Comparison of ENCODE assay signal across 17 mouse cellular contexts in the genomic region with DNA sequence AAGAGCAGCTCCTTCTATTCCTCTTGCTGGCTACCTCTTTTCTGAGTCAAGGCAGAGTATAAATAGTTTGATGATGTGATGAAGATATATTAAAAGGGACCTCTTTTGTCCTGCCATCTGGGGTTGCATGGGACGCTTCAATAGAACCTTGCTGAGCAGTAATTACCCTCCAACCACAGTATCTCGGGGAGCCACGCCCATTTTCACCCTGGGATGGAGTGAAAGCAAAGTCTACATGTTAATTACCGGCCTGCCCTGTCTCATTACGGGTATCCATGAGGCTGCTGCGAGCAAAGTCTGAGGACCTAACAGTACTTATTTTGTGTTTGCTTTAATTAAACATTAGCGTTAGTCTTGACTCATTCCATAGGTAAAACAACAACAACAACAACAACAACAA. TPM values are rescaled to one million over a fixed set of nuclear protein-coding genes. Genes with fewer than 3 reads are reported as not detected.
DNase-seq lines count a peak whose midpoint lies in the region; ATAC-seq and TF ChIP-seq lines count a peak whose summit lies in the region.
"Had no signal": no experiment of that assay in that cellular context is flagged by ENCODE, and none has a peak within 500 bp of the region (broad histone marks: within the 10 kb centered on the region; RNA-seq: fewer than 3 reads in every experiment).

No protein-coding gene starts in this region.

- no peaks in the 10 kb centered on the region for H3K9me3 ChIP-seq in hindbrain, embryonic 10.5 days
- no peaks in the 10 kb centered on the region for H3K9me3 ChIP-seq in hindbrain, postnatal 0 days (ENCODE audit: low read length)
- no peaks in the 10 kb centered on the region for H3K9me3 ChIP-seq in intestine, postnatal 0 days (ENCODE audit: control insufficient read depth)
- no peaks in the 10 kb centered on the region; the same call in 1 of the 2 replicates for H3K9me3 ChIP-seq in heart, embryonic 12.5 days (replicated peaks)
- no peaks in the 10 kb centered on the region for H3K9me3 ChIP-seq in midbrain, embryonic 10.5 days (replicated peaks)
- H3K9me3 ChIP-seq: embryonic facial prominence, embryonic 13.5 days; limb, embryonic 12.5 days; liver, embryonic 15.5 days; neural tube, embryonic 13.5 days had no signal

- no peaks in the 10 kb centered on the region for H3K36me3 ChIP-seq in hindbrain, embryonic 10.5 days
- no peaks in the 10 kb centered on the region for H3K36me3 ChIP-seq in hindbrain, postnatal 0 days (ENCODE audit: insufficient read depth, low read length)
- no peaks in the 10 kb centered on the region for H3K36me3 ChIP-seq in intestine, postnatal 0 days (ENCODE audit: control insufficient read depth, insufficient read depth)
- H3K36me3 ChIP-seq in heart, embryonic 12.5 days = no peaks in the 10 kb centered on the region
- no peaks in the 10 kb centered on the region for H3K36me3 ChIP-seq in midbrain, embryonic 10.5 days
- H3K36me3 ChIP-seq: embryonic facial prominence, embryonic 13.5 days; limb, embryonic 12.5 days; liver, embryonic 15.5 days; neural tube, embryonic 13.5 days had no signal

- peaks cover 61% of the 10 kb centered on the region for H3K4me1 ChIP-seq in hindbrain, embryonic 10.5 days (replicated peaks)
- peaks cover 14% of the 10 kb centered on the region; the same call in 1 of the 2 replicates for H3K4me1 ChIP-seq in hindbrain, postnatal 0 days (ENCODE audit: insufficient read depth, low read length)
- H3K4me1 ChIP-seq in intestine, postnatal 0 days (replicated peaks; ENCODE audit: control insufficient read depth, insufficient read depth, low read length) = no peaks in the 10 kb centered on the region
- H3K4me1 ChIP-seq in heart, embryonic 12.5 days (replicated peaks) = no peaks in the 10 kb centered on the region
- peaks cover 38% of the 10 kb centered on the region for H3K4me1 ChIP-seq in midbrain, embryonic 10.5 days
- H3K4me1 ChIP-seq: embryonic facial prominence, embryonic 13.5 days; limb, embryonic 12.5 days; liver, embryonic 15.5 days had no signal

- no peak for TF ChIP-seq POLR2A in brain, embryonic 14.5 days (IDR thresholded peaks at IDR 0.05; ENCODE audit: borderline replicate concordance, extremely low read depth, insufficient read depth, insufficient read length, poor library complexity, severe bottlenecking)

- no peak for DNase-seq in hindbrain, embryonic 10.5 days (ENCODE audit: low spot score)
- no peak for DNase-seq in hindbrain, postnatal 0 days (ENCODE audit: low spot score)
- peak; percentile 85 for DNase-seq in brain, embryonic 14.5 days (ENCODE audit: low read depth)
- peak; percentile 62 for DNase-seq in kidney, postnatal 14 days
- DNase-seq in midbrain, embryonic 10.5 days (ENCODE audit: low spot score) = no peak
- DNase-seq: adrenal gland, adult 8-10 months; B cell, adult 2 months; cerebellum, adult 9-10 months; heart, postnatal 14 days had no signal

- no peak overlapping the region for H3K9ac ChIP-seq in hindbrain, postnatal 0 days (replicated peaks; ENCODE audit: low read length)
- H3K9ac ChIP-seq in intestine, postnatal 0 days (ENCODE audit: low read depth, low read length) = no peak overlapping the region
- no peak overlapping the region for H3K9ac ChIP-seq in heart, embryonic 12.5 days
- H3K9ac ChIP-seq: embryonic facial prominence, embryonic 13.5 days; limb, embryonic 12.5 days; liver, embryonic 15.5 days; neural tube, embryonic 13.5 days had no signal

- peak overlapping the region; percentile 56; the same call in 1 of the 2 replicates for H3K27ac ChIP-seq in hindbrain, embryonic 10.5 days
- no peak overlapping the region for H3K27ac ChIP-seq in hindbrain, postnatal 0 days
- H3K27ac ChIP-seq in intestine, postnatal 0 days (ENCODE audit: low read depth, low read length) = no peak overlapping the region
- no peak overlapping the region for H3K27ac ChIP-seq in heart, embryonic 12.5 days (ENCODE audit: poor library complexity, severe bottlenecking)
- no peak overlapping the region for H3K27ac ChIP-seq in midbrain, embryonic 10.5 days (replicated peaks)
- H3K27ac ChIP-seq: embryonic facial prominence, embryonic 13.5 days; limb, embryonic 12.5 days; liver, embryonic 15.5 days; neural tube, embryonic 13.5 days had no signal

- WGBS in hindbrain, embryonic 10.5 days = 18% methylated on average over 7 of the region's 7 CpGs
- 17% methylated on average over 7 of the region's 7 CpGs for WGBS in hindbrain, postnatal 0 days
- WGBS in intestine, postnatal 0 days = 11% methylated on average over 7 of the region's 7 CpGs
- 48% methylated on average over 7 of the region's 7 CpGs for WGBS in heart, embryonic 12.5 days
- 14% methylated on average over 7 of the region's 7 CpGs for WGBS in midbrain, embryonic 10.5 days

- H3K27me3 ChIP-seq in hindbrain, embryonic 10.5 days (ENCODE audit: insufficient read depth, poor library complexity, severe bottlenecking) = peaks cover 59% of the 10 kb centered on the region
- no peaks in the 10 kb centered on the region for H3K27me3 ChIP-seq in hindbrain, postnatal 0 days (ENCODE audit: insufficient read depth, low read length)
- H3K27me3 ChIP-seq in intestine, postnatal 0 days (replicated peaks; ENCODE audit: control insufficient read depth, insufficient read depth, low read length) = 0 out of 2 replicates have a peak, but pooled peaks cover 3% of the 10 kb centered on the region
- peaks cover 49% of the 10 kb centered on the region for H3K27me3 ChIP-seq in heart, embryonic 12.5 days (replicated peaks)
- peaks cover 41% of the 10 kb centered on the region for H3K27me3 ChIP-seq in midbrain, embryonic 10.5 days (ENCODE audit: low read depth, poor library complexity, severe bottlenecking)

- no peak overlapping the region for H3K4me3 ChIP-seq in hindbrain, embryonic 10.5 days
- H3K4me3 ChIP-seq in hindbrain, postnatal 0 days (ENCODE audit: low read length) = no peak overlapping the region
- H3K4me3 ChIP-seq in intestine, postnatal 0 days (ENCODE audit: low read depth, low read length) = no peak overlapping the region
- no peak overlapping the region for H3K4me3 ChIP-seq in heart, embryonic 12.5 days
- no peak overlapping the region for H3K4me3 ChIP-seq in midbrain, embryonic 10.5 days
- H3K4me3 ChIP-seq: embryonic facial prominence, embryonic 13.5 days; limb, embryonic 12.5 days; liver, embryonic 15.5 days; neural tube, embryonic 13.5 days had no signal

- H3K4me2 ChIP-seq in hindbrain, postnatal 0 days (ENCODE audit: low read depth, low read length) = no peak overlapping the region
- H3K4me2 ChIP-seq in intestine, postnatal 0 days (replicated peaks; ENCODE audit: low read depth) = no peak overlapping the region
- H3K4me2 ChIP-seq in heart, embryonic 12.5 days = no peak overlapping the region
- H3K4me2 ChIP-seq: embryonic facial prominence, embryonic 13.5 days; limb, embryonic 12.5 days; liver, embryonic 15.5 days; neural tube, embryonic 13.5 days had no signal

- no peak for ATAC-seq in hindbrain, postnatal 0 days
- peak; percentile 61 for ATAC-seq in intestine, postnatal 0 days
- no peak for ATAC-seq in frontal cortex, adult (ENCODE audit: low TSS enrichment)
- no peak for ATAC-seq in heart, embryonic 12.5 days (ENCODE audit: insufficient number of reproducible peaks, low FRiP score)
- ATAC-seq: midbrain, embryonic 16.5 days had no signal

- TF ChIP-seq CTCF in hindbrain, postnatal 0 days (IDR thresholded peaks at IDR 0.05; ENCODE audit: low read depth) = no peak
- no peak for TF ChIP-seq CTCF in brain, embryonic 14.5 days (IDR thresholded peaks at IDR 0.05; ENCODE audit: borderline replicate concordance, extremely low read depth, insufficient read depth, insufficient read length)
- TF ChIP-seq CTCF in intestine, postnatal 0 days (IDR thresholded peaks at IDR 0.05; ENCODE audit: low read depth) = no peak

RNA-seq across cellular contexts. Expression of gene Pla2g2c, which starts 27.9 kb away (rescaled TPM):
- 0.89 and 0.95 TPM in 2 replicates for polyA plus RNA-seq in hindbrain, embryonic 10.5 days (2016; fragmentation: Nextera tagmentation; extraction: Ambion mirVana)
- 0.26 and 1.5 TPM in 2 replicates for total RNA-seq in hindbrain, postnatal 0 days (2014; rRNA removed)
- polyA plus RNA-seq in hindbrain, postnatal 0 days (2015; fragmentation: Nextera tagmentation; extraction: Ambion mirVana) = 0.82 and 0.93 TPM in 2 replicates
- 0.24 and 0.63 TPM in 2 replicates for polyA plus RNA-seq in brain, embryonic 14.5 days (2012; rRNA removed)
- 0.09 and 0.21 TPM in 2 replicates for polyA plus RNA-seq in intestine, postnatal 0 days (2015; fragmentation: Nextera tagmentation; extraction: Ambion mirVana)
- 0.15 and 0.41 TPM in 2 replicates for polyA plus RNA-seq in heart, embryonic 12.5 days (2016; fragmentation: Nextera tagmentation; extraction: Ambion mirVana)
- 0.62 and 0.70 TPM in 2 replicates for polyA plus RNA-seq in midbrain, embryonic 10.5 days (2016; fragmentation: Nextera tagmentation; extraction: Ambion mirVana)
- total RNA-seq: heart, postnatal 14 days had no signal
- polyA plus RNA-seq: liver, embryonic 15.5 days had no signal

RNA-seq across cellular contexts. Expression of gene Ubxn10, which starts 40.2 kb away (rescaled TPM):
- polyA plus RNA-seq in hindbrain, embryonic 10.5 days (2016; fragmentation: Nextera tagmentation; extraction: Ambion mirVana) = 2.3 and 4.6 TPM in 2 replicates
- 6.9 and 8.9 TPM in 2 replicates for total RNA-seq in hindbrain, postnatal 0 days (2014; rRNA removed)
- polyA plus RNA-seq in hindbrain, postnatal 0 days (2015; fragmentation: Nextera tagmentation; extraction: Ambion mirVana) = 3.1 and 3.3 TPM in 2 replicates
- polyA plus RNA-seq in brain, embryonic 14.5 days (2012; rRNA removed) = 3.8 and 5.3 TPM in 2 replicates
- polyA plus RNA-seq in intestine, postnatal 0 days (2015; fragmentation: Nextera tagmentation; extraction: Ambion mirVana) = 0.51 and 0.83 TPM in 2 replicates
- 0.95 and 1.3 TPM in 2 replicates for polyA plus RNA-seq in heart, embryonic 12.5 days (2016; fragmentation: Nextera tagmentation; extraction: Ambion mirVana)
- polyA plus RNA-seq in midbrain, embryonic 10.5 days (2016; fragmentation: Nextera tagmentation; extraction: Ambion mirVana) = 1.8 and 2.1 TPM in 2 replicates

Comparison
In these comparisons a context has a peak if more than half of its experiments do, and no peak if none do; other contexts are left out.
1. DNase-seq: peak in brain, embryonic 14.5 days (single experiment) and kidney, postnatal 14 days (single experiment); none in hindbrain, embryonic 10.5 days (single experiment), hindbrain, postnatal 0 days (single experiment) and midbrain, embryonic 10.5 days (single experiment).